Mouse (Mus musculus) myocyte (in vitro differentiated cells): ENCODE data around the gene Rbm45.

ENCODE experiments used
- CEBPB ChIP-seq: IDR thresholded peaks from 2 replicates; pipeline ENCODE4 v1.6.1; 2011; ENCODE audit warnings: mild to moderate bottlenecking, moderate library complexity; ENCODE audit not compliant: poor library complexity, insufficient read depth, severe bottlenecking
- E2F4 ChIP-seq: IDR thresholded peaks from one replicate; pipeline ENCODE4 v1.6.1; 2011; ENCODE audit warnings: mild to moderate bottlenecking, control low read depth, moderate library complexity; ENCODE audit not compliant: insufficient read depth
- MAX ChIP-seq: IDR thresholded peaks from one replicate; pipeline ENCODE4 v1.6.1; 2011; ENCODE audit warnings: low read depth, mild to moderate bottlenecking, control low read depth
- MYOD1 ChIP-seq, 3 experiments: IDR thresholded peaks; one replicate each; pipeline ENCODE4 v1.6.1; 2011; ENCODE audit warnings: control low read depth in 2 of 3, low read depth in 2 of 3, mild to moderate bottlenecking in 2 of 3, moderate library complexity in 1 of 3; ENCODE audit not compliant: insufficient read length in 2 of 3, control insufficient read depth in 1 of 3
- MYOG ChIP-seq, 3 experiments: IDR thresholded peaks; one replicate each; pipeline ENCODE4 v1.6.1; 2011; ENCODE audit warnings: control low read depth in 2 of 3, low read depth in 2 of 3, mild to moderate bottlenecking in 2 of 3; ENCODE audit not compliant: insufficient read length in 2 of 3, control insufficient read depth in 1 of 3, insufficient read depth in 1 of 3
- POLR2A ChIP-seq: IDR thresholded peaks from one replicate; pipeline ENCODE4 v1.6.1; 2011; ENCODE audit warnings: low read depth, mild to moderate bottlenecking, control low read depth, moderate library complexity; ENCODE audit not compliant: insufficient read length
- POLR2AphosphoS2 ChIP-seq: IDR thresholded peaks from one replicate; pipeline ENCODE4 v1.6.1; 2011; ENCODE audit warnings: low read depth, control low read depth; ENCODE audit not compliant: insufficient read length
- SRF ChIP-seq: IDR thresholded peaks from one replicate; pipeline ENCODE4 v1.6.1; 2011; ENCODE audit warnings: low read depth; ENCODE audit not compliant: control insufficient read depth, insufficient read length
- TCF12 ChIP-seq: IDR thresholded peaks from one replicate; pipeline ENCODE4 v1.6.1; 2011; ENCODE audit warnings: mild to moderate bottlenecking, control low read depth; ENCODE audit not compliant: poor library complexity, insufficient read depth, severe bottlenecking
- TCF3 ChIP-seq: IDR thresholded peaks from one replicate; pipeline ENCODE4 v1.6.1; 2011; ENCODE audit warnings: low read depth, control low read depth; ENCODE audit not compliant: insufficient read length
- USF1 ChIP-seq: IDR thresholded peaks from one replicate; pipeline ENCODE4 v1.6.1; 2011; ENCODE audit warnings: low read depth, mild to moderate bottlenecking, control low read depth, moderate library complexity

GRCm38 (mm10) chr2:76368861-76369660 lies 723 bp upstream of the Rbm45 start:
- no peak for TF ChIP-seq CEBPB
- TF ChIP-seq POLR2A: no peak
- no peak for TF ChIP-seq USF1
- no peak for TF ChIP-seq SRF
- no peak for TF ChIP-seq E2F4
- TF ChIP-seq MYOG (IDR thresholded peaks at IDR 0.05; ENCODE audit: control insufficient read depth in 1 of 3, insufficient read depth in 1 of 3, insufficient read length in 2 of 3, low read depth in 2 of 3): no peak
- no peak for TF ChIP-seq MAX
- TF ChIP-seq MYOD1 (IDR thresholded peaks at IDR 0.05; ENCODE audit: control insufficient read depth in 1 of 3, insufficient read length in 2 of 3, low read depth in 2 of 3): no peak
- TF ChIP-seq TCF12: no peak
- TF ChIP-seq TCF3: no peak
- no peak for TF ChIP-seq POLR2AphosphoS2
